Mouse (Mus musculus): Measurements from ENCODE around the gene Gpatch11.

- no peak for TF ChIP-seq POLR2A (IDR thresholded peaks at IDR 0.05; ENCODE audit: borderline replicate concordance, control insufficient read depth, low read depth, low read length)
- no peak for TF ChIP-seq CTCF (IDR thresholded peaks at IDR 0.05; ENCODE audit: control insufficient read depth, insufficient read depth, low read length)
Observed at GRCm38 (mm10) chr17:78842271-78842928, 7.0 kb downstream of the Gpatch11 start.
